Mouse (Mus musculus) G1E (cell line): ENCODE measurements around the gene Impdh1.

ENCODE experiments used
- CTCF ChIP-seq: IDR thresholded peaks from 2 replicates; pipeline ENCODE4 v1.5.1; 2012; ENCODE audit warnings: low read depth, low read length, inconsistent platforms, mixed read lengths
- GATA1 ChIP-seq: IDR thresholded peaks from 2 replicates; pipeline ENCODE4 v1.6.1; 2012; ENCODE audit warnings: borderline replicate concordance, low read length, inconsistent platforms, mixed read lengths
- POLR2AphosphoS5 ChIP-seq: IDR thresholded peaks from 2 replicates; pipeline ENCODE4 v1.6.1; 2012; ENCODE audit warnings: low read depth, low read length, inconsistent platforms; ENCODE audit not compliant: insufficient replicate concordance

GRCm38 (mm10) chr6:29200496-29200895 is 15.7 kb downstream of the Impdh1 start:
- no peak for TF ChIP-seq CTCF
- TF ChIP-seq GATA1, result no peak
- no peak for TF ChIP-seq POLR2AphosphoS5
